Mouse (Mus musculus) hindbrain, embryonic 11.5 days (tissue): ENCODE results near the gene Ist1. TPM values are rescaled to one million over a fixed set of nuclear protein-coding genes. Genes with fewer than 3 reads are reported as not detected.

ENCODE experiments used
- ATAC-seq: fragments of 200-750 bp; cut with Nextera tagmentation; 2 replicates; pipeline ENCODE4 v1.8.0; 2017; ENCODE audit warnings: mild to moderate bottlenecking, moderate TSS enrichment, moderate library complexity; ENCODE audit not compliant: low FRiP score
- DNase-seq: peaks from one replicate; pipeline ENCODE4 v3.0.0-alpha.2; 2015; ENCODE audit warnings: low spot score
- H3K27ac ChIP-seq: fragments of 300-500 bp; sonication (generic); 2 replicates; pipeline ENCODE4 v1.5.1; 2014; ENCODE audit warnings: mild to moderate bottlenecking, low read depth, low read length
- H3K27me3 ChIP-seq: fragments of 300-500 bp; sonication (generic); 2 replicates; pipeline ENCODE4 v1.6.1; 2014; ENCODE audit warnings: mild to moderate bottlenecking, low read length, moderate library complexity, mixed read lengths; ENCODE audit not compliant: control insufficient read depth, insufficient read depth
- H3K36me3 ChIP-seq: fragments of 300-500 bp; sonication (generic); 2 replicates; pipeline ENCODE4 v1.6.1; 2014; ENCODE audit warnings: mild to moderate bottlenecking, low read length, moderate library complexity, mixed read lengths; ENCODE audit not compliant: control insufficient read depth, insufficient read depth
- H3K4me1 ChIP-seq: fragments of 300-500 bp; sonication (generic); replicated peaks from 2 replicates; pipeline ENCODE4 v1.6.1; 2014; ENCODE audit warnings: low read length, mixed read lengths; ENCODE audit not compliant: control insufficient read depth, insufficient read depth
- H3K4me2 ChIP-seq: fragments of 300-500 bp; sonication (generic); replicated peaks from 2 replicates; pipeline ENCODE4 v1.6.1; 2014; ENCODE audit warnings: mild to moderate bottlenecking, low read depth, low read length
- H3K4me3 ChIP-seq: fragments of 300-500 bp; sonication (generic); 2 replicates; pipeline ENCODE4 v1.5.1; 2014; ENCODE audit warnings: low read depth, low read length
- H3K9ac ChIP-seq: fragments of 300-500 bp; sonication (generic); 2 replicates; pipeline ENCODE4 v1.6.1; 2014; ENCODE audit warnings: low read depth, low read length
- H3K9me3 ChIP-seq: fragments of 300-500 bp; sonication (generic); 2 replicates; pipeline ENCODE4 v1.6.1; 2016; ENCODE audit warnings: low read length; ENCODE audit not compliant: control insufficient read depth
- WGBS: fragments of 180-500 bp; shearing (Covaris S2); extraction: QIAGEN DNeasy Blood & Tissue Kit; methylation state at CpG from one replicate; pipeline ENCODE4 v1.1.7; 2014; 5-methylcytosine and 5-hydroxymethylcytosine counted together
- polyA plus RNA-seq: library from polyadenylated mRNA; unstranded; fragments of >200 nt; fragmentation: Nextera tagmentation; extraction: Ambion mirVana; gene quantifications from 2 replicates; pipeline ENCODE4 v1.2.1, GENCODE M21; 2014

Gene Ist1
- polyA plus RNA-seq, 1 experiment from 2014 or later = 199 TPM

- Histone ChIP-seq H3K27me3 (no peaks in the 10 kb centered on the region), H3K9me3 (no peaks in the 10 kb centered on the region), H3K4me2 (no peak overlapping the region), H3K4me3 (no peak overlapping the region), H3K36me3 (peaks cover 18% of the 10 kb centered on the region), H3K27ac (no peak overlapping the region), H3K9ac (no peak overlapping the region), H3K4me1 (no peaks in the 10 kb centered on the region)
- DNase-seq = no peak
- 91% methylated on average over 5 of the region's 5 CpGs for WGBS
- no peak for ATAC-seq
Measured at GRCm38 (mm10) chr8:109672656-109673055, 20.4 kb downstream of the Ist1 start.

- Histone ChIP-seq H3K9me3 (no peaks in the 10 kb centered on the region), H3K9ac (no peak overlapping the region), H3K4me2 (no peak overlapping the region), H3K27me3 (no peaks in the 10 kb centered on the region), H3K4me1 (no peaks in the 10 kb centered on the region), H3K36me3 (no peaks in the 10 kb centered on the region; the same call in 1 of the 2 replicates), H3K4me3 (no peak overlapping the region), H3K27ac (no peak overlapping the region)
- DNase-seq (no peak), ATAC-seq (no peak)
- whole genome bisulfite sequencing = 87% methylated on average over 5 of the region's 5 CpGs
Measured at GRCm38 (mm10) chr8:109666616-109667015, 26.4 kb downstream of the Ist1 start.

GRCm38 (mm10) chr8:109662328-109662727, 30.7 kb downstream of the Ist1 start:
- no peak overlapping the region for H3K4me2 ChIP-seq
- WGBS = 88% methylated on average over 3 of the region's 3 CpGs
- H3K9ac ChIP-seq = no peak overlapping the region
- H3K4me3 ChIP-seq = no peak overlapping the region
- no peak overlapping the region for H3K27ac ChIP-seq
- DNase-seq = no peak
- no peak for ATAC-seq
- H3K9me3 ChIP-seq = no peaks in the 10 kb centered on the region
- H3K36me3 ChIP-seq = no peaks in the 10 kb centered on the region
- H3K4me1 ChIP-seq = no peaks in the 10 kb centered on the region
- no peaks in the 10 kb centered on the region for H3K27me3 ChIP-seq

GRCm38 (mm10) chr8:109656860-109657259, 36.2 kb downstream of the Ist1 start:
- Histone ChIP-seq H3K36me3 (no peaks in the 10 kb centered on the region), H3K4me1 (no peaks in the 10 kb centered on the region), H3K4me3 (no peak overlapping the region), H3K27me3 (no peaks in the 10 kb centered on the region), H3K9me3 (no peaks in the 10 kb centered on the region), H3K4me2 (no peak overlapping the region), H3K27ac (no peak overlapping the region), H3K9ac (no peak overlapping the region)
- WGBS = 86% methylated on average over 3 of the region's 3 CpGs
- DNase-seq = no peak
- no peak for ATAC-seq

- no peaks in the 10 kb centered on the region for H3K27me3 ChIP-seq
- H3K9ac ChIP-seq = no peak overlapping the region
- no peak for DNase-seq
- no peak overlapping the region for H3K4me2 ChIP-seq
- 87% methylated on average over 10 of the region's 10 CpGs for WGBS
- H3K27ac ChIP-seq = no peak overlapping the region
- H3K4me3 ChIP-seq = no peak overlapping the region
- no peak for ATAC-seq
- H3K4me1 ChIP-seq = no peaks in the 10 kb centered on the region
- H3K36me3 ChIP-seq = no peaks in the 10 kb centered on the region
- H3K9me3 ChIP-seq = no peaks in the 10 kb centered on the region
Measured at GRCm38 (mm10) chr8:109650801-109651200, 42.3 kb downstream of the Ist1 start.

- DNase-seq = no peak
- no peak for ATAC-seq
- Histone ChIP-seq H3K9me3 (no peaks in the 10 kb centered on the region), H3K9ac (no peak overlapping the region), H3K27me3 (no peaks in the 10 kb centered on the region), H3K27ac (no peak overlapping the region), H3K4me2 (no peak overlapping the region), H3K4me3 (no peak overlapping the region), H3K36me3 (no peaks in the 10 kb centered on the region), H3K4me1 (no peaks in the 10 kb centered on the region)
- WGBS = 82% methylated on average over 7 of the region's 7 CpGs
Measured at GRCm38 (mm10) chr8:109648469-109648868, 44.6 kb downstream of the Ist1 start.

GRCm38 (mm10) chr8:109647331-109647730, 45.7 kb downstream of the Ist1 start:
- no peaks in the 10 kb centered on the region for H3K36me3 ChIP-seq
- H3K4me3 ChIP-seq = no peak overlapping the region
- H3K9me3 ChIP-seq = no peaks in the 10 kb centered on the region
- H3K27ac ChIP-seq = no peak overlapping the region
- no peak for DNase-seq
- no peak overlapping the region for H3K4me2 ChIP-seq
- H3K4me1 ChIP-seq = no peaks in the 10 kb centered on the region
- H3K9ac ChIP-seq = no peak overlapping the region
- H3K27me3 ChIP-seq = no peaks in the 10 kb centered on the region
- 81% methylated on average over 11 of the region's 11 CpGs for WGBS
- ATAC-seq = no peak

- 83% methylated on average over 5 of the region's 5 CpGs for WGBS
Measured at GRCm38 (mm10) chr8:109641236-109641635, 51.8 kb downstream of the Ist1 start.

GRCm38 (mm10) chr8:109640410-109640809, 52.6 kb downstream of the Ist1 start:
- no peak overlapping the region for H3K4me2 ChIP-seq
- ATAC-seq = no peak
- no peak overlapping the region for H3K9ac ChIP-seq
- H3K27me3 ChIP-seq = no peaks in the 10 kb centered on the region
- H3K27ac ChIP-seq = no peak overlapping the region
- no peaks in the 10 kb centered on the region for H3K4me1 ChIP-seq
- no peak for DNase-seq
- H3K36me3 ChIP-seq = no peaks in the 10 kb centered on the region
- no peaks in the 10 kb centered on the region for H3K9me3 ChIP-seq
- H3K4me3 ChIP-seq = no peak overlapping the region
- WGBS = 67% methylated on average over 7 of the region's 7 CpGs

More at GRCm38 (mm10) chr8:109641236-109641635, 51.8 kb downstream of the Ist1 start:
- Histone ChIP-seq H3K9ac (no peak overlapping the region), H3K36me3 (no peaks in the 10 kb centered on the region), H3K4me3 (no peak overlapping the region), H3K4me2 (no peak overlapping the region), H3K27ac (no peak overlapping the region), H3K4me1 (no peaks in the 10 kb centered on the region), H3K27me3 (no peaks in the 10 kb centered on the region), H3K9me3 (no peaks in the 10 kb centered on the region)
- no peak for DNase-seq
- no peak for ATAC-seq
